Mouse (Mus musculus): ENCODE measurements at regions not wholly inside any gene's neighbourhood (a gene's known extent, or its start where the extent isn't known, plus 50 kb on each side); places are given as distances from the start of the nearest gene placed in this dataset.
A peak's percentile ranks its signal among the peaks of the same experiment; 100 is the strongest.

DNA sequence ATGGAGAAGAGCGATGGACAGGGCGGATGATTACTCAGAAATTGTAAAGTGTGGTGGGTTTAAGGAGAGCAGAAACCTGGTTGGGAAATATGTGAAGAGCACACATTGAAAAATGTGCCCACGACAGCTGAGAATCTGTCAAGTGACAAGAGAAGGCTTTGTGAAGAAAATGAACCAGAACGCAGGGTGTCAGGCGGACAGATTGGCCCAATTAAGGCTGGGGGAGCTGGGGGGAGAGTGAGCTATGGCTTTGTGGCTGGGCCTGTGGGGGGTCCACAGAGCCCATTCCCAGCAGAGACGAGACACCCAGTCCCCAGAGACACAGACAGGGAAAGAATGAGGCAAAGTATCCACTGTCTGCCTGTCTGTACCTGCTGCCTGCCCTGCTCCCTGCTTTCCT, 153.3 kb downstream of the Shq1 start:
- Histone ChIP-seq H3K27ac (ENCODE audit: insufficient read depth, low read length) (no peak overlapping the region), H3K4me3 (ENCODE audit: insufficient read depth, low read length) (no peak overlapping the region), H3K4me1 (ENCODE audit: control insufficient read depth, insufficient read depth, low read length) (no peaks in the 10 kb centered on the region)
- TF ChIP-seq POLR2A (IDR thresholded peaks at IDR 0.05; ENCODE audit: extremely low read depth, insufficient read depth, low read length) = no peak
- TF ChIP-seq CTCF (IDR thresholded peaks at IDR 0.05; ENCODE audit: extremely low read depth, insufficient read depth, low read length) = no peak

DNA sequence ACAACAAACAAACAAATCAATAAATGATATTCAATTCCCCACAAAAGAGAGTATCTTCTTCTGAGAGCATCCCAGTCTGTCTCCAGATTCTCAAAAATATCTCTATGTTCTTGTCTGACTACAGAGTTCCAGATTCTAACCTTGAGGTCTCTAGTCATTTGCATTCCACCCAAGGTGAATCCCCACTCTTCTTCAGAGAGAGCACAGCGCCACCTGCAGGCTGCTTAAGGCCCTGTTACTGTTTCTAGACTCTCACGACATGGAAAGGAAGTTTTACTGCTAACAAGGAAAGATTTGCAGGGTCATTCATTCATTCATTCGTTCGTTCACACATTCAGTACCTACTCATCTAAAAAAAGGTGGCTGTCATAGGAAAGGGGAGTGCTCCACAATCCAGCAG, 158.3 kb downstream of the Shq1 start:
- TF ChIP-seq CTCF (IDR thresholded peaks at IDR 0.05; ENCODE audit: extremely low read depth, insufficient read depth, low read length) = peak; percentile 48
- TF ChIP-seq POLR2A (IDR thresholded peaks at IDR 0.05; ENCODE audit: extremely low read depth, insufficient read depth, low read length) = no peak
- Histone ChIP-seq H3K4me3 (ENCODE audit: insufficient read depth, low read length) (no peak overlapping the region), H3K4me1 (ENCODE audit: control insufficient read depth, insufficient read depth, low read length) (no peaks in the 10 kb centered on the region), H3K27ac (ENCODE audit: insufficient read depth, low read length) (no peak overlapping the region)

DNA sequence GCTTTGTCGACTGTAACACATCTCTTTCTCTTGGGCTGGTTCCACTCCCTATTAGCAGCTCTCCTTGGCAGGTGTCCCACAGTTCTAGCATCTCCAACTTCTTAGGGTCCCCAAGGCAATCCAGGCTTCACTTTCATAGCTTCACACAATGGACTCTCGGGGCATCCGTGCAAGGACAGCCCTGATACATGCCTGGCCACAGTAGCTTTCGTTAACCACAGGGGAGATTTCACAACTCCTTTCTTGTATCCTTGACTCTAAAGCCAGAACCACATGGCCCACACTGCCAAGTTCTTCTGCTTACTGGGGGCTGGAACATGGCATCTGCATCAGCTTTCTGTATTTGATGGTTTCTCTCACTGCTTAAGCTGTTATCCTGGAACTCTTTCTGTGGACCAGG, 160.3 kb downstream of the Shq1 start:
- TF ChIP-seq CTCF (IDR thresholded peaks at IDR 0.05; ENCODE audit: extremely low read depth, insufficient read depth, low read length) = no peak
- no peak for TF ChIP-seq POLR2A (IDR thresholded peaks at IDR 0.05; ENCODE audit: extremely low read depth, insufficient read depth, low read length)
- H3K27ac ChIP-seq (ENCODE audit: insufficient read depth, low read length) = no peak overlapping the region
- no peaks in the 10 kb centered on the region for H3K4me1 ChIP-seq (ENCODE audit: control insufficient read depth, insufficient read depth, low read length)
- H3K4me3 ChIP-seq (ENCODE audit: insufficient read depth, low read length) = no peak overlapping the region

DNA sequence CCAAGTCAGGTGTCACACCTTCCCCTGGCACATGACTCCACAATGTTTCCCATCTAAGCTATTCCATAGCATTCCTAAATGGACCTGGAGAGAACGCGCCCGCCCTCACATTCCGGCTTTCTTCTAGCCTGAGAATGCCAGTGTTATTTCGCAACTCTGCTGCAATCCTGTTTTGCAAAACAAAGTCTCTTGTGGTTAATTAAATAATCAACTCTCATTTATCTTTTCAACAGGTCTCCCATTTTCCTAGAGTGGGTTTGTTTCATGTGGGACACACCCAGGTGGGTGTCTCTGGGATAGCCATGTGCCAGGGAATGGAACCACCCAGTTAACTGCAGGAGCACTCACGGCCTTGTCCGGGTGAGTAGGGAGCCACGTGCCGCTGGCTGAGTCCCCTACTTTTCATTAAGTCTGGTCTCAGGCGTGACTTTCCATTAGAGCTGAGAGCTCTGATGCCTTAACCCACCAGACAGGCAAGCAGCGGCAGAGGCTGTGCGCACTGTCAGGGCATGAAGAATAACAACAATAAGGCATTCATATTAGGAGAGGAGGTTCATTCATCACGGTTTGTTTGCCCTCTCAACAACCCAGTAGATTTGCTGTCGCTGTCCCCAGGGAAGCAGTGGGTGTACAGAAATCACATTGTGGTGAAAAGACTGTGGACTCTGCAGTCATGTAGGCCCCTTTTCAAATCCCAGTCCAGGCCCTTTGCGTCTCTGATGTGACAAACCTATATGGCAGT, 165.3 kb downstream of the Shq1 start:
- H3K4me1 ChIP-seq (ENCODE audit: control insufficient read depth, insufficient read depth, low read length) = no peaks in the 10 kb centered on the region; the same call in 1 of the 2 replicates
- H3K4me3 ChIP-seq (ENCODE audit: insufficient read depth, low read length) = no peak overlapping the region
- TF ChIP-seq CTCF (IDR thresholded peaks at IDR 0.05; ENCODE audit: extremely low read depth, insufficient read depth, low read length) (no peak), POLR2A (IDR thresholded peaks at IDR 0.05; ENCODE audit: extremely low read depth, insufficient read depth, low read length) (no peak)
- no peak overlapping the region for H3K27ac ChIP-seq (ENCODE audit: insufficient read depth, low read length)

DNA sequence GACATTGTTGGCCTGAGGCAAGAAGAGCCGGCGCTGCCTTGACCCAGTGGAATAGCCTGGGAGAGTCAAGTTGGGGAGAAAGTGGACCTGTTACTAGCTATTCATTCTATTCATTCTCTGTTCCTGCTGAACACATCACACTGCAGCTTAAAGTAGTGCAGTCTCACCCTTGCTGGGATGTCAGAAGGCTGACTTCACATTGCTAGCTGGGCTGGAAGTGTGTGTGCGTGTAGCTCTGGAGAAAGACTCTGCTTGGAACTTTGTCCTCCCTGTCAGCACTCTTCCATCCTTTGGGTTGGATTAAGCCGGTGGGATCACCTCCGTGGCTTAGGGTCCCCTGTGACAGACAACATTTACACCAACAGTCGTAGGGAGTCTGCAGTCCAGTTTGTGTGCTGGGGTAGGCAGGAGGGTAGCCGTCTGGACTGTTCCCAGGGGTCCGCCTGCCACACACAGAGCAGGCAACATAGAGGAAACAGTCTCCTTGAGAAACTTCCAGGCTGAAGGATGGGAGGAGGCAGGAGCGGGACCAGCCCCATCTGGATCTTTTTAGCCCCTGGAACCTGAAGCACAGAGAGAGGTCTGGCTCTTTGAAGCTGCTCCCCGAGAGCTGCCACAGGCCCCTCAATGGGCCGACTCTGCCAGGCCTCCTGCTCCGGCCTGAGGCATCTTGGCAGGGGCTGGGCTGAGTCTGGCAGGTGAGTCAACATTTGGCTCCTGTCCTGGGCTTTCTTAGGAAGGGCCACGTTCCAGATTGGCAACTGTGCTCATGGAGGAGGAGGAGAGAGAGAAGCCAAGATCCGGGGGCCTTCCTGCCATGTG, 167.8 kb downstream of the Shq1 start:
- TF ChIP-seq CTCF (IDR thresholded peaks at IDR 0.05; ENCODE audit: extremely low read depth, insufficient read depth, low read length) (no peak), POLR2A (IDR thresholded peaks at IDR 0.05; ENCODE audit: extremely low read depth, insufficient read depth, low read length) (no peak)
- no peak overlapping the region for H3K27ac ChIP-seq (ENCODE audit: insufficient read depth, low read length)
- H3K4me3 ChIP-seq (ENCODE audit: insufficient read depth, low read length) = no peak overlapping the region
- no peaks in the 10 kb centered on the region; the same call in 1 of the 2 replicates for H3K4me1 ChIP-seq (ENCODE audit: control insufficient read depth, insufficient read depth, low read length)

DNA sequence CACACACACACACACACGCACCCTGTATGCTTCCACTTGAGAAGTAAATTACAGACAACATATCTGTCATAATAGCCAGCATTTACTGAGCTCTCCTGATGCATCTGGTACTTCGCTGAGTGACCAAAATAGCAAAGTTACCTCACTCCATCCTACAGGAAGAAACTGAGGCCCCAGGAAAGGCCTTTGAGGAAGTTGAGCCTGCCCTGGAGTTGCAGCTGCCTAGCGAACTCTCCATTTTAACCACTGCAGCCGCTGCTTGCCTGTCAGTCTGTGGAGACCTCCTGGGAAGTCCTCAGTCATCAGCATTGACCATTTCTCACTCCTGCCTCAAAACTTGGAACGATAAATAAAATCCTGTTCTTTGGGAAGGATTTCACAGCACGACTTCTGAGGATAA, 168.8 kb downstream of the Shq1 start:
- H3K4me1 ChIP-seq (ENCODE audit: control insufficient read depth, insufficient read depth, low read length) = no peaks in the 10 kb centered on the region; the same call in 1 of the 2 replicates
- H3K4me3 ChIP-seq (ENCODE audit: insufficient read depth, low read length) = no peak overlapping the region
- no peak for TF ChIP-seq CTCF (IDR thresholded peaks at IDR 0.05; ENCODE audit: extremely low read depth, insufficient read depth, low read length)
- TF ChIP-seq POLR2A (IDR thresholded peaks at IDR 0.05; ENCODE audit: extremely low read depth, insufficient read depth, low read length) = no peak
- no peak overlapping the region for H3K27ac ChIP-seq (ENCODE audit: insufficient read depth, low read length)

DNA sequence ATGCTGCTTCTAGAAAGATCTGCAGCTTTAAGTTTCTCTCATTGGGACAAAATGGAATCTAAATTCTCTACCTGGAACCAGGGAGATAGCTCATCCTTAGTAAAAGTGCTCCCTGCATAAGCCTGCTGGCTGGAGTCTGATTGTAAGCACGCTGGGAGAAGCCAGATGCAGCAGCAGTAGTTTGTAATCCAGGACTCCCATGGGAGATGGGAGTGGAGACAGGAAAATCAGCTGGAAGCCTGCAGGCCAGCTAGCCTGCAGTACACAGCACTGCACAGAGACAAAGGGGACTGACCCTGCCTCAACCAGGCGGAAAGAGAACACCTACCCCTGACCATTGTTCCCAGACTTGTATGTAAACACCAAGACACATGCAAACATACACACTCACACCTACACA, 170.2 kb downstream of the Shq1 start:
- TF ChIP-seq CTCF (IDR thresholded peaks at IDR 0.05; ENCODE audit: extremely low read depth, insufficient read depth, low read length) (no peak), POLR2A (IDR thresholded peaks at IDR 0.05; ENCODE audit: extremely low read depth, insufficient read depth, low read length) (no peak)
- no peak overlapping the region for H3K4me3 ChIP-seq (ENCODE audit: insufficient read depth, low read length)
- H3K4me1 ChIP-seq (ENCODE audit: control insufficient read depth, insufficient read depth, low read length) = no peaks in the 10 kb centered on the region; the same call in 1 of the 2 replicates
- H3K27ac ChIP-seq (ENCODE audit: insufficient read depth, low read length) = no peak overlapping the region

DNA sequence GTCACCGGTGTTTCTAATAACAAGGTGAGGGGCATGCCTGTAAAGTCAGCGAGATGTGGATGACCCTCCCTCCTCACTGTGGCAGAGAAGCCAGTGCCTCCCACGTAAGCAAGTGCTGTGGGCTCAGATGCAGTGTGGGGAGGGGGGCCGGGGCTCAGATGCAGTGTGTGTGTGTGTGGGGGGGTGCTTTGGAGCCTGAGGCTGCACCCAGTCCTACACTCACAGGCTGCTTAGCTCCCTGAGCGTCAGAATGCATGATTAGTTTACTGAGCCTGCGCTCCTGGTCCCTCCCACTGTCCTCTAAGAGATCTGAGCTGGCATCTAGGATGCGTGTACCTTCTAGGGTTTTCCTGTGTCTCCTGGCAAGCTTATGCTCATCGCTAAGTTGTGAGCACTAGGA, 170.9 kb downstream of the Shq1 start:
- no peak overlapping the region for H3K27ac ChIP-seq (ENCODE audit: insufficient read depth, low read length)
- no peak for TF ChIP-seq POLR2A (IDR thresholded peaks at IDR 0.05; ENCODE audit: extremely low read depth, insufficient read depth, low read length)
- no peak for TF ChIP-seq CTCF (IDR thresholded peaks at IDR 0.05; ENCODE audit: extremely low read depth, insufficient read depth, low read length)
- H3K4me3 ChIP-seq (ENCODE audit: insufficient read depth, low read length) = no peak overlapping the region

DNA sequence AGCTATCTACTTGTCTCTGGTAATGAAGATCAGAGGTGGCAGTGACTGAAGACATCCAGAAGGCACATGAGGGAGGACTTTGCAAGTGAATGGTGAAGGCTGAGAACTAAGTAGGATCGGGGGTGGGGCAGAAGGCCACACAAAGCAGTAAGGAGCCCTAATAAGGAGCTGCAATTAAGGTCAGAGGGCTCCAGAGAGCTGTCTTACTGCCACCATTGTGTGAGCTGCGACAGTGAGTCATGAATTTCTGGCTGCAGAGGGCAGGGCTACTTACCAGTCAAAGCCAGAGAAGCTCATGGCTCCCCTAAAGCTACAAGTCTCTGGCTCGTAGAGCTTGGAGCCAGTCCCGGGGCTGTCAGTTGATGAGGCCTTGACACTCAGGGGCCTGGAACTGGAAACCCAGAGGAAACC, 172.1 kb downstream of the Shq1 start:
- no peak overlapping the region for H3K4me3 ChIP-seq (ENCODE audit: insufficient read depth, low read length)
- TF ChIP-seq POLR2A (IDR thresholded peaks at IDR 0.05; ENCODE audit: extremely low read depth, insufficient read depth, low read length) (no peak), CTCF (IDR thresholded peaks at IDR 0.05; ENCODE audit: extremely low read depth, insufficient read depth, low read length) (no peak)

More for the DNA sequence above, 170.9 kb downstream of the Shq1 start:
- peaks cover 2% of the 10 kb centered on the region; the same call in 1 of the 2 replicates for H3K4me1 ChIP-seq (ENCODE audit: control insufficient read depth, insufficient read depth, low read length)

More for the DNA sequence above, 172.1 kb downstream of the Shq1 start:
- H3K4me1 ChIP-seq (ENCODE audit: control insufficient read depth, insufficient read depth, low read length) = peaks cover 2% of the 10 kb centered on the region; the same call in 1 of the 2 replicates
- H3K27ac ChIP-seq (ENCODE audit: insufficient read depth, low read length) = no peak overlapping the region

Measured in cortical plate, adult 2 months (tissue).